Mouse (Mus musculus) adrenal gland, adult 2 months (tissue): ENCODE measurements at regions not wholly inside any gene's neighbourhood (a gene's known extent, or its start where the extent isn't known, plus 50 kb on each side); places are given as distances from the start of the nearest gene placed in this dataset.
A peak's percentile ranks its signal among the peaks of the same experiment; 100 is the strongest.
"Not testable (repeated sequence)": the region's sequence is repeated elsewhere in the genome, so short reads cannot be mapped to it uniquely, and the experiment has no call there.

Experiments used
- DNase-seq: peaks from one replicate; pipeline ENCODE4 v3.0.0; 2021

DNA sequence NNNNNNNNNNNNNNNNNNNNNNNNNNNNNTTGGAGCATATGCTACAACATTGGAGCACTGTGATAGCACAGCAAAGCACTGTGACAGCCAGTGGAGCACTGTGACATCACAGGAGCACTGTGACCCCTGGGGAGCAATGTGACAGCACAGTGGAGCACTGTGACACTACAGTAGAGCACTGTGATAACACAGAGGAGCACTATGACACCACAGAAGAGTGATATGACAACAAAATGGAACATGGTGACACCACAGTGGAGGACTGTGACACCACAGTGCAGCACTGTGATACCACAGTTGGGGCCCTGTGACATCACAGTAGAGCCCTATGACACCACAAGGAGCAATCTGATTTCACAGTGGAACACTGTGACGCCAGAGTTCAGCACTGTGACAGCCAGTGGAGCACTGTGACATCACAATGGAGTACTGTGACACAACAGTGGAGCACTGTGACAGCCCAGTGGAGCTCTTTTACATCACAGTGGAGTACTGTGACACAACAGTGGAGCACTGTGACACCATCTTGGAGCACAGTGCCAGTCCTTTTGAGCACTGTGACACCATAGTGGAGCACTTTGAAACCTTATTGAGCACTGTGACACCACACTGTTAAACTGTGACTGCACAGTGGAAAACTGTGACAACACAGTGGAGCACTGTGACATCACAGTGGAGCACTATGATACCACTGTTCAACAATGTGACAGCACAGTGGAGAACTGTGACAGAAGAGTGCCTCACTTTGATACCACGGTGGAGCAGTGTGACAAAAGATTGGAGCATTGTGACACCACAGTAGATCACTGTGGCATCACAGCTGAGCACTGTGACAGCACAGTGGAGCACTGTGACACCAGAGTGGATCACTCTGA is 116.9 kb upstream of the Vmn1r2 start:
- DNase-seq, result no peak

DNA sequence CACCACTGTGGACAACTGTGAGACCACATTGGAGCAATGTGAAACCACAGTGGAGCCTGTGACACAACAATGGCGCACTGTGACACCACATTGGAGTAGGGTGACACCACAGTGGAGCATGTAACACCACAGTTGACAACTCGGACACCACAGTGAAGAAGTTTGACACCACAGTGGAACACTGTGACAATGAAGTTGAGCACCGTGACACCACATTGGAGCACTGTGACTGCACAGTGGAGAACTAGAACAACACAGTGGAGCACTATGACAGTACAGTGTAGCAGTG is 116.3 kb upstream of the Vmn1r2 start:
- DNase-seq, result no peak

GRCm38 (mm10) chr4:3051212-3051611 is 115.9 kb upstream of the Vmn1r2 start:
- no peak for DNase-seq

- DNase-seq, result peak; percentile 20
Measured at GRCm38 (mm10) chr4:3052314-3053059, 114.6 kb upstream of the Vmn1r2 start.

- no peak for DNase-seq
Measured at GRCm38 (mm10) chr4:3053060-3053406, 114.1 kb upstream of the Vmn1r2 start.

- no peak for DNase-seq
Measured at GRCm38 (mm10) chr4:3053496-3054216, 113.5 kb upstream of the Vmn1r2 start.

GRCm38 (mm10) chr4:3054886-3055285 is 112.2 kb upstream of the Vmn1r2 start:
- no peak for DNase-seq

DNA sequence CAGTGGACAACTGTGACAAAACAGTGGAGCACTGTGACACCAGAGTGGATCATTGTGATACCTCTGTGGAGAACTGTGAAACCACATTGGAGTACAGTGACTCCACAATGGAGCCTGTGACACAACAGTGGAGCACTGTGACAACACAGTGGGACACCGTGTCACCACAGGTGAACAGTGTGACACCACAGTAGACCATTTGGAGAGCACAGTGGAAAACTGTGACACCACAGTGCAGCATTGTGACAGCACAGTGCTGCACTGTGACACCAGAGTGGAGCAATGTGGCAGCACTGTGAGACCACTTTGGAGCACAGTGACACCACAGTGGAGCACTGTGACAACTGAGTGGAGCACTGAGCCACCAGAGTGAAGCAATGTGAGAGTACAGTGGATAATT is 111.7 kb upstream of the Vmn1r2 start:
- no peak for DNase-seq

- DNase-seq, result no peak
Measured at GRCm38 (mm10) chr4:3059511-3060054, 107.5 kb upstream of the Vmn1r2 start.

- no peak for DNase-seq
Measured at GRCm38 (mm10) chr4:3062027-3062605, 105.0 kb upstream of the Vmn1r2 start.

DNA sequence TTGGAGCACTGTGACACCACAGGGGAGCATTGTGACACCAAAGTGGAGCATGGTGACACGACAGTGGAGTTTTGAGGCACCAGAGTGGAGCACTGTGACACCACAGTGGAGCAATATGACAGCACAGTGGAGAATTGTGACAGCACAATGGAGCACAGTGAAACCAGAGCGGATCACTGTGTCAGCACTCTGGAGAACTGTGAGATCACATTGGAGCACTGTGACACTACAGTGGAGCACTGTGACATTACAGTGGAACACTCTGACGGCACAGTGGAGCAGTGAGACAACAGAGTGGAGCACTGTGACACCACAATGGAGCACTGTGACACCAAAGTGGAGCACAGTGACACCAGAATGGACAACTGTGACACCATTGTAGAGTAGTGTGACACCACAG is 103.2 kb upstream of the Vmn1r2 start:
- no peak for DNase-seq

DNA sequence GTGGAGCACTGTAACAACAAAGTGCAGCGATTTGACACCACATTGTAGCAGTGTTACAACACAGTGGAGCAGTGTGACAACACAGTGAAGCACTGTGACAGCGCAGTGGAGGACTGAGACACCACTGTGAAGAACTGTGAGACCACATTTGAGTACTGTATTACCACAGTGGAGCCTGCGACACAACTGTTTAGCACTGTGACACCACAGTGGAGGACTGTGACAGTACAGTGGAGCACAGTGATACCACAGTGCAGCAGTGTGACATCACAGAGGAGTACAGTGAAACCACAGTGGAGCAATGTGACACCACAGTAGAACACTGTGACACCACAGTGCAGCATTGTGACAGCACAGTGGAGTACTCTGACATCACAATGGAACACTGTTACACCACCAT is 102.5 kb upstream of the Vmn1r2 start:
- DNase-seq, result no peak

DNA sequence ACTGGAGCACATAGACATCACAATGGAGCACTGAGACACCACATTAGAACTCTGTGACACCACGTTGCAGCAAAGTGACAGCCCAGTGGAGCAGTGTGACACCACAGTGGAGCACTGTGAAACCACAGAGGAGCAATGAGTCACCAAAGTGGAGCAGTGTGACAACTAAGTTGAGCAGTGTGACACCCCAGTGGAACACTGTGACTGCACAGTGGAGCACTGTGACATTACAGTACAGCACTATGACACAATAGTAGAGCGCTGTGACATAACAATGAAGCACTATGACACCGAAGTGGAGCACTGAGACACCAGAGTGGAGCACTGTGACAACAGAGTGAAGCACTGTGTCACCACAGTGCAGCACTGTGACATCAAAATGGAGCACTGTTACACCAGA is 101.8 kb upstream of the Vmn1r2 start:
- not testable (repeated sequence) for DNase-seq

- DNase-seq, result no peak
Measured at GRCm38 (mm10) chr4:3066051-3066736, 100.9 kb upstream of the Vmn1r2 start.

GRCm38 (mm10) chr4:3067265-3067664 is 99.9 kb upstream of the Vmn1r2 start:
- no peak for DNase-seq

DNA sequence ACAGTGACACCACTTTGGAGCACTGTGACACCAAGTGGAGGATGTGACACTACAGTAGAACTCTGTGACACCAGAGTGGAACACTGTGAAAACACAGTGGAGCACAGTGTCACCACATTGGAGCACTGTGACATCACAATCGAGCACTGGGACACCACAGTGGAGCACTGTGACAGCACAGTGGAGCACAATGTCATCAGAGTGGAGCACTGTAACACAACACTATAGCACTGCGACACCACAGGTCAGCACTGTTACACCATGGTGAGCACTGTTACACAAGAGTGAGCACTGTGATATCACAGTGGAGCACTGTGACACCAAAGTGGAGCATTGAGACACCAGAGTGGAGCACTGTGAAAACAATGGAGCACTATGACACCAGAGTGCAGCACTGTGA is 99.5 kb upstream of the Vmn1r2 start:
- no peak for DNase-seq

GRCm38 (mm10) chr4:3068306-3069223 is 98.6 kb upstream of the Vmn1r2 start:
- no peak for DNase-seq

GRCm38 (mm10) chr4:3069341-3069740 is 97.8 kb upstream of the Vmn1r2 start:
- no peak for DNase-seq

- DNase-seq, result not testable (repeated sequence)
Measured at GRCm38 (mm10) chr4:3071326-3071725, 95.8 kb upstream of the Vmn1r2 start.

DNA sequence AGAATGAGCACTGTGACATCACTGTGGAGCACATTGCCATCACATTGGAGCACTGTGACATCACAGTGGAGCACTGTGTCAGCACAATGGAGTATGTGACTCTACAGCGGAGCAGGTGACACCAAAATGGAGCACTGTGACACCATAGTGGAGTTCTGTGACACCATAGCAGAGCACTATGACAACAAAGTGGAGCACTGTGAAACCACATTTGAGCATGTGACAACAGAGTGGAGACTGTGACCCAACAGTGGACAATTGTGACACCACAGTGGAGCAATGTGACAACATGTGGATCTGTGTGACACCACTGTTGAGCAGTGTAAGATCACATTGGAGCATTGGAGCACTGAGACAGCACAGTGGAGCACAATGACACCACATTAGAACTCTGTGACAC is 87.2 kb upstream of the Vmn1r2 start:
- no peak for DNase-seq
